Mouse (Mus musculus): Measurements from ENCODE around the gene Ssh3.

Gene Ssh3

DNA sequence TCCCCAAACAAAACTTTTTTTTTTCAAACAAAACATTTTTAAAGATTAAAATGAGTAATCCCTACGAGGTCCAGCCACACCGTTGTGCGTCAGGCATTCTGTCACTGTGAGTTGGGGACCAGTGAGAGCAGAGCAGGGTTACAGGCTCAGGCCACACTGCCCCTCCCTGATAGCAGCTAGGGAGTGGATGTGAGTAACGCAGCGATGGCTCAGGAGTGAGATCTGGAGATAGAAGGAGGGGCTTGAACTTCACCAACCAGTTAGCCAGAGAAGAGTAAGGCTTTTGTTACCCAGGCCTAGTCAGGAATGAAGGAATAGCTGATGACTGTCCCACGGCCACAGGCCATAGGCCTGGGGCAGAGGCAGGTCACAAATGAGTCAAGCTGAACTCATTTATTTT lies 24.2 kb downstream of the Ssh3 start:
- no peak for DNase-seq (ENCODE audit: low spot score in 2 of 2)

GRCm38 (mm10) chr19:4242416-4242815 lies 26.6 kb downstream of the Ssh3 start:
- DNase-seq (ENCODE audit: low spot score in 2 of 2) = no peak

- DNase-seq (ENCODE audit: low spot score in 2 of 2) = no peak
These were observed 28.7 kb downstream of the Ssh3 start for GRCm38 (mm10) chr19:4240247-4240668.

- DNase-seq (ENCODE audit: low spot score in 2 of 2) = no peak
These were observed 34.4 kb downstream of the Ssh3 start for GRCm38 (mm10) chr19:4234548-4234947.

- DNase-seq (ENCODE audit: low spot score in 2 of 2) = no peak
These were observed 36.3 kb downstream of the Ssh3 start for GRCm38 (mm10) chr19:4232651-4233050.

- peak in 1 of 2 experiments; percentile 56 for DNase-seq (ENCODE audit: low spot score in 2 of 2)
These were observed 36.8 kb downstream of the Ssh3 start for GRCm38 (mm10) chr19:4232186-4232572.

DNA sequence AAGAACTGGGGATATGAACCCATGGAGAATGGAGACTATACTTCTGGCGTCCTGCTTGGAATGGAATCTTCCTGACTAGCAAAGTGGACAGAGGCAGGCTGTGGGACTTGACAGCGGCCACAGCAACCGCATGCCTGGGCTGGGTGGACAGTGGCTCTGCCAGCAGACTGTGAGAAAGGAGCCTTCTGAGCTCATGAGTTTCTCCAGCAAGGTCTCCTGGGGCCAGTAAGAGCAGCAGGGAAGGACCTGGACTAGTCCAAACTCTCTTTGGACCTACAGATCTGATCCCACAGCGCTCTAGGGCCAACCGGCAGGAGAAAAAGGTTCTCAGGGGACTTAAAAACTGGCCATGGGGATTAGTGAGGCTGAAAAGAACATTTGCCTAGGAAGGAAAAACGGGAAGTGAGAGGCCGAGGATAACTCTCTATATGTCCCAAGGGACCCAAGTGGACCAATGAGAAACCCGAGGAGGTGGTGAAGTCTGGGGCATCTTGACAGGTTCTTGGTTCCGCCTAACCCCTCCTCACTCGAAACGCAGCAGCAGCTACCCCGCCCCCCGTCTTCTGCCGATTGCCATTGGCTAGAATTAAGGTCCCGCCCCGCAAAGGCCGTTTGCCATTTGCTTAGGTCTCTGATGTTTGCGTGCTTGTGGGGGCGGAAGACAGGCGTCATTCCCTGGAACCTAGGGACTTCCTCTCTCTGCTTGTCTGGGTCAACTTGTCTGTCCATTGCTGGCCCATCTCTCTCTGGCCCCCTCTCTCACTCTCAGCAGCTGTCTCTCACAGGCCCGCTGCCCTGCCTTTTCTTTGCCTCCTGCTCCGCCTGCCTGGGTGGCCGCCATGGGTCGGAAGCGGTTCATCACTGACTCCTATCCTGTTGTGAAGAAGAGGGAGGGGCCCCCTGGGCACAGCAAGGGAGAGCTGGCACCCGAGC lies 37.5 kb downstream of the Ssh3 start, which contains the start of gene Pold4:
TSS of gene Pold4 (plus strand) at position 647 of the 933 bp plus-strand sequence.
- DNase-seq (ENCODE audit: low spot score in 2 of 2) = peak; percentile 95 to 96

DNA sequence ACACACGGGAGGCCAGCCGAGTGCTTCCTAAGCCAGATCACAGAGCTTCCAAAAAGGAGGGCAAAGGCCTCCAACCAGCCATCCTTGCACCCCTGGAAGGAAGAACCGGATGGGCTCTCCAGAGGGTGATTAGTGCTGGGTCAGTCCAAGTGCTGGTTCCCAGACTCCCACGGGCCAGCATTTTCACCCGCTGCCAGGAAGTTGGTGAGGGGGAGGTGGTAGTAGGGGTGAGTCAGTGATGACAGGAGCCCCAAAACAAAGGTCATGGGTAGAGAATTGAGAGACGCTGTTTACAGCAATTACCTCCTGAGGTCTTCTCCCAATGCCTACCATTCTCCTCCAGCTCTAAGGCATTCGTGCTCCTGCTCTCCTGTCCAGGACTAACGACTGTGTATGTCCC lies 38.6 kb downstream of the Ssh3 start:
- no peak for DNase-seq (ENCODE audit: low spot score in 2 of 2)

DNA sequence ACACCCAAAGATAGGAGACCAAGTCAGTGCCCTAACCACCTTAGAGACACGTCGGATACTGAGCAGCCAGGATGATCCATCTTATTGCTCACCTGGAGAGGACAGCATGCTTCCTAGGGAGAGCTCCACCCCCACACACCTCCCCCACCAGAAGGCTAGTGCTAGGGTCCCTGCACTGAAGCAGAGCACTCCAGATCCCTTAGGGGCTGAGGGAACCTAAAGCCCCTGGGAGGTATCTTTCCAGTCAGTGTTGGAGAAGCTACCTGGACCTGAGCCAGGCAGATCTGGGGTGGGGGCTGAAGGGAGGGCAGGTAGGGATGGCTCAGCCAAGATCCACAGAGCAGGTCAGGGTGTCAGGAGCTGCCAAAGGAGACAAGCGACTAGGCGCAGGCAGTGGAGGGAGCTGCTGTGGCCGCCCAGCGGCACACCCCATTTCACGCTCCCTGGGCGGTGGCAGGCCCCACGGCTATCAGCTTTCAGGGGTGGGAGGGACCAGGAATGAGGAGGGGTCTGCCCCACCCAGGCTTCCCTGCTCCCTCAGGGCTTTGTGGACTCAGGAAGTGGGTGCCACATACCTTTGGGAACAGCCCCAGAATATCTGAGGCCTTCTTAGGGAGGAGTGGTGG lies 39.4 kb downstream of the Ssh3 start:
- no peak for DNase-seq (ENCODE audit: low spot score in 2 of 2)

GRCm38 (mm10) chr19:4228891-4229290 lies 40.1 kb downstream of the Ssh3 start:
- no peak for DNase-seq (ENCODE audit: low spot score in 2 of 2)

DNA sequence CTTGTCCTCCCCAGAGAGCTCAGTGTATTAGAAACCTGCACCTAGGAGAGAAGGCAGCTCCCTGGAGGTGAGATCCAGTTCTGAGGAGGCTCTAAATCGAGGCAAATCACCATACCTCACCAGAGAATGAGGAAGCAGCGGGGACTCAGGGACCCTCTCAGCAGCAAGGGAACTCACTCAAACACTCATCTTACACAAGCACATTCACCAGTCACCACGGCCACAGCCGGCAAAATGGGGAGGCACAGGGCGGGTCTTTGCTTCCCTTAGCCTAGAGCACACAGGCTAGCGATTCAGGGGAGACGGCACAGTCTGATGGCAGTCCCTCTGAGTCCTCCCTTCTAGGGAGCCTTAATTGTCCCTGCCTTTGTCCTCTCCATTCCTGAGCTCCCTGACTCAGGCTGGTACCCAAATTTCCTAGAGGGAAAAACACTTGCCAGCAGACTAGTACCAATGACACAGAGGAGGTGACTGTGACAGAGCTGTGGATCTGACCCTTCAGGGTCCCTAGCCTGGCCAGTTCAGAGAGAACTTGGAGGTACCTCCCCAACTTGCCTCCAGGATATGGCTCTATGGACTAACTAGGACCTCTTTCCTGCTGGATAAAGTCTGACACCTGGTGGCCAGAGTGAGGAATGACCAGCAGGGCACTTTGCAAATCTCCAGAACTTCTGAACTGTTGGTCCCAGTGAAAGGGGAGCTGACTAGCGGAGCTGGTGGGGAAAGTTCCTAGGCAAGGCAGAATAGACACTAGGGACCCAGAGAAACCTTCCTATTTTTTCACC lies 40.9 kb downstream of the Ssh3 start:
- peak in 1 of 2 experiments; percentile 74 for DNase-seq (ENCODE audit: low spot score in 2 of 2)

GRCm38 (mm10) chr19:4227446-4227845 lies 41.5 kb downstream of the Ssh3 start:
- no peak for DNase-seq (ENCODE audit: low spot score in 2 of 2)

GRCm38 (mm10) chr19:4226779-4227178 lies 42.2 kb downstream of the Ssh3 start:
- DNase-seq (ENCODE audit: low spot score in 2 of 2) = no peak

DNA sequence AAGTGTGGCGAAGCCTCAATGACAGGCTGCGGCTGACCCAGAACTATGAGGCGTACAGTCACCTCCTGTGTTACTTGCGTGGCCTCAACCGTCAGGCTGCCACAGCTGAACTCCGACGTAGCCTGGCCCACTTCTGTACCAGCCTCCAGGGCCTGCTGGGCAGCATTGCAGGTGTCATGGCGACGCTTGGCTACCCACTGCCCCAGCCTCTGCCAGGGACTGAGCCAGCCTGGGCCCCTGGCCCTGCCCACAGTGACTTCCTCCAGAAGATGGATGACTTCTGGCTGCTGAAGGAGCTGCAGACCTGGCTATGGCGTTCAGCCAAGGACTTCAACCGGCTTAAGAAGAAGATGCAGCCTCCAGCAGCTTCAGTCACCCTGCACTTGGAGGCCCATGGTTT lies 46.8 kb downstream of the Ssh3 start:
- no peak for DNase-seq (ENCODE audit: low spot score in 2 of 2)

GRCm38 (mm10) chr19:4220957-4221743 lies 47.8 kb downstream of the Ssh3 start:
- DNase-seq (ENCODE audit: low spot score in 2 of 2) = no peak

DNA sequence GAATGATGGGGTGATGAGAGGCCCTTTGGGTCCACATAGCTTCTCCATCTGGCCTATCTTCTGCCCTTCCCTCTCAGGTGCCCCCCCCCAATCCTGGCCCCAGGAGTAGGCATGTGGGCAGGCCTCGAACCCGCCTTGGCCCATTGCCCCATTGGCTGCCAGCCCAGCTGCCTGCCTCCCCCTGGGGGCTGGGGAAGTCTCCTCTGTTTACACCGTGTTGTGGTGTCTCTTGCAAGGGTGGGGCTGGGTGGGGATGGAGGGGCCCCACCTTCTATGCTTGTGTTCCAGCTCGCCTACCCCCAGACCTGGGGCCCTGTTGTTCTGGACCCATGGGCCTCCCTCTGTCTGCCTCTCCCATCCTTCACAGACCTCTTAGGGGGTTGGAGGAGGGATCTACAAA lies 48.6 kb downstream of the Ssh3 start:
- DNase-seq (ENCODE audit: low spot score in 2 of 2) = no peak

GRCm38 (mm10) chr19:4219943-4220342 lies 49.0 kb downstream of the Ssh3 start:
- DNase-seq (ENCODE audit: low spot score in 2 of 2) = no peak

DNA sequence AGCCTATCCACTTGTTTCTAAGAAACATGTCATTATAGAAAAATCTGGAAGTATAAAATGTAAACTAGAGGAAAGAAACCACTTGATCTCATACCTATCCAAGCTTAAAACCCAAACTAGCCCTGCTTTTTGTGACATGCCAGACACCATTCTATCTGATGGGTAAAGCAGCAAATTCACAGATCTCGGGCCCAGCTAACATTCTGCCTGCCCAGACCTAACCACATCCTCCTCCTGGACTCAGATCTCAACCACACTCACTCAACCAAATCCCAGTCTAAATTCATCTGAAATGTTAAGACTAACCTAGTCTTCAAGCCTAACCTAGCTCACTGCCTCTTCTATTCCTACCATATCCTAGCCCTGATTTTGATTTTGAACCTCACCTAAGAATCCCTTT lies 50.2 kb downstream of the Ssh3 start:
- DNase-seq (ENCODE audit: low spot score in 2 of 2) = no peak

DNA sequence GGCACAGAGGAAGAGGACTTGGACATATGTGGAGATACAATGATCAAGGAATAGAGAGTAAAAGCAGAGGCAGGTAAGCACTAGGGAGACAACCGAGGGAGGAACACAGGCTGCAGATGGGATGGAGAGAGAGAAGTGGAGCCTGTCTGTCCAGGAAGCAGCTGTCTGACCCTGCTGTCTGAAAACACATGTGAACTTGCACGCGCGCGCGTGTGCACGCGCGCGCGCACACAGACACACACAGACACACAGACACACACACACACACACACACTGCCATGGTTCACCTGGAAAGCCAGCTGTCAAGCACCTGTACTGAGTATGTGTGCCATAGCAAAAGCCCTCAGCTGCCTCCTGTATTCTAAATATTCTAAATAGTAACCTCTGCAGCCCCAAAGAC lies 50.7 kb downstream of the Ssh3 start:
- DNase-seq (ENCODE audit: low spot score in 2 of 2) = no peak

GRCm38 (mm10) chr19:4217855-4218254 lies 51.1 kb downstream of the Ssh3 start:
- no peak for DNase-seq (ENCODE audit: low spot score in 2 of 2)

GRCm38 (mm10) chr19:4217140-4217539 lies 51.8 kb downstream of the Ssh3 start:
- no peak for DNase-seq (ENCODE audit: low spot score in 2 of 2)

Measured in frontal cortex, postnatal 10 days (tissue).